Mouse (Mus musculus) thymus, postnatal 14 days (tissue): Measurements from ENCODE around the gene 1700016D06Rik.

Experiments used
- DNase-seq: peaks from one replicate; pipeline ENCODE4 v3.0.0; 2021

Gene 1700016D06Rik

DNA sequence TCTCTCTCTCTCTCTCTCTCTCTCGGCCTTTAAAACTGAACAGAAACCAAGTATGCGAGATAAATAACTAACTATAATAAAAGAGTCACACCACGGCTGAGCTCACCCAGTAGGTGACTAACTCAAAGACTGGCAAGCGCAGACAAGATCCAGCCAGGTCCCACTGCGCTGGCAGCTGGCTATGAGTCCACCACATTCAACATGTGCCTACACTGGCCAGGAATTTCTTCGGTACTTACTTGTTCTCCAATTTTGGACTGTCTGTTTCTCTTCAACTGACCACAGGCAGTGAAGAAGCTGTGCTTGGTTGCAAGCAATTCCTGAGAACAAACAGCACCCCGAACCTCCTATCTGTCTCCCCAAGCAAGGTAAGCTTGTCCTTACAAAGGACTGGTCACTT lies 67.4 kb downstream of the 1700016D06Rik start:
- no peak for DNase-seq

DNA sequence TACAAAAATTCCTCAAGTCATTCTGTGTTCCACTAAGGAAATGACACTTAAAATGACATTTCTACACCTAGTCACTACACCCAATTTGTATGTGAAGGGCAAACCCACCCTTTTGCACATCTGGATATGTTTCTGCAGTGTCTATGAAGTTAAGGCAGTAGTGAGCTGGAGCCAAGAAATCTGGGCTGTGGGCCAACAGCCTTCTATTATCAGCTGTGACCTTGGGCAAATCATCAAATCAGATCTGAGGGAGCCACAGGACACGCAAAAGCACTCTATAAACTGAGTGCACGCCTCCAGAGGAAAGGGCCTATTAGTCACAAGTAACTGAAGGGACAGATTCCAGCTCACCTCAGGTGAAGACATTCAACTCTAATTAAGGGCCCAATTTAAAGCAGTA lies 68.5 kb downstream of the 1700016D06Rik start:
- DNase-seq: no peak

DNA sequence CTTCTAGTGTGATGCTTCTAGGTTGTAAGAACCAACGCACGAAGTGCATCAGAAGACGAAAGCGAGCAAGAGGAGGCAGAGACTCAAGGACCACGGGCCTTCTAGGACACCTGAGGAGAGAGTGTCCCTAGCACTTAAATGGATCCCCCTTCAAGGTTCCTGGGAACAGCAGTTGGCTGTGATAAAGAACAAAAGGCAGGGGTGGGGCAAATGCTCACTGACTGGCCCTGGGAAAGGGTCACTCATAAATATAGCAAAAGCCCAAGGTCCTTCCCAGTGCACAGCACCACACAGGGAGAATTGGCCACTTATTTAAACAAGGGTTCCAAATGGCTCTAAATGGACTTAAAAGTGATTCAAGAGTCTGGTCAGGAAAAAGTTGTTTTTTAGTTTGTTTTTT lies 71.7 kb downstream of the 1700016D06Rik start:
- no peak for DNase-seq

DNA sequence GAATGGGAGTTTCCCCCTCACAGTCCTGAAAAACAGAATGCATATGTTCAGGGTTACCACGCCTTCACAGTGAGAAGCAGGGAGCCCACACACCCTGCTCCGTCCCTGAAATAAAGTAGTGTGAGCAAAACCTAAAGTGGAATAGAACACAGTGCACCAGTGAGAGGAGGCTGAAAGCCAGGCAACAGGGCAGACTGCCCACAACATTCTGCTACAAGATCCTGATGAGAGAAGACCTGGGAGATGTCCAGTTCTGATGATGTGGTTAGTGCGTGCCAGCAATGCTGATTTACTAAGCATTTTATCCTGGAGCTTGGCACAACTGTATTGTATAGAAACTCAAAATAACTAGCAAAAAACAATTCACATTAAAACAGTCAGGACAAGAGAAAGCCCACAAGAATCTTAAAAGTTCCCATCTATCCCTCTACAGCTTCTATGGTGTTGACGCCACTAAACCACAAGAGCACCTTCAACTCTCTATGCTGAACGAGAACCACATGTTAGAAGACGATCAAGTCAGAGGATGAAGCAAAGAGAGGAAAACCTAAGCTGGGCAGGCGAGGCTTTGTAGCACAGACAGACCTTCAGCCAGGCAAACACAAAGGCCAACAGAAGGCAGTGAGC lies 72.2 kb downstream of the 1700016D06Rik start:
- DNase-seq: no peak

DNA sequence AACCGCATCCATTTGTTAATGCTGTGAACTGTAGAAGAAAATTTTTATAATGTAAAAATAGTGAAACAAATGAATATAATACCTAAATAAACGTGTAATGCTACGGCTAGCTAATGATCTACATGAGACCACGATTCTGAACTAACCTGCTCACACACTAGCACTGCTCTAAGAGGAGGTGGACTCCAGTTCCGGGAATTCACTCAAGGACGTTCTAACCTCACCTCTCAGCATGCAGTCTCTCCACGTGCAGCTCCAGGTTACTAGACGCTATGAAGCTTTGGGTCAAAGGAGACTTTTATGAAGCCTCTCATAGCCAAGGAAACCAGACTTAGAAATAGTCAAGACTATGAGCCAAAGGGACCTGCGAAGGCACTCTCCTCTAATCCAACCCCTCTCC lies 73.1 kb downstream of the 1700016D06Rik start:
- no peak for DNase-seq

DNA sequence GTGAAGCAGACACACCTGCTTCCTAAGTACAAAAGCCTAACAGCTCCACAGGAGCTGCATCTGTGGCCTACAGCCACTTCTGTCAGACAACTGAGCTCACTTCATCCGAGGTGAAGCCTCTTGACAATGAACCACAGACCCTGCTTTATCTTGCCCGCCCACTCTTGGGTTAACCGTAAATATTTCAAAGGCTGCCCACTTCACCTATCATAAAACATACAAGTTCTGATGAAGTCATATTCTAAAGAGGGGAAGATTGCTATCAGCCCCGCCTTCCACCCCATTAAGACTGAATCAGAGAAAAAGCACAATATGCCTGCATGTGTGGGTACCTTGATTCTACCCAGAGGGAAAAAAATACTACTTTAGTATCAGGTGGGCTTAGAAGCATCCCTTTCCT lies 75.8 kb downstream of the 1700016D06Rik start:
- DNase-seq: no peak

DNA sequence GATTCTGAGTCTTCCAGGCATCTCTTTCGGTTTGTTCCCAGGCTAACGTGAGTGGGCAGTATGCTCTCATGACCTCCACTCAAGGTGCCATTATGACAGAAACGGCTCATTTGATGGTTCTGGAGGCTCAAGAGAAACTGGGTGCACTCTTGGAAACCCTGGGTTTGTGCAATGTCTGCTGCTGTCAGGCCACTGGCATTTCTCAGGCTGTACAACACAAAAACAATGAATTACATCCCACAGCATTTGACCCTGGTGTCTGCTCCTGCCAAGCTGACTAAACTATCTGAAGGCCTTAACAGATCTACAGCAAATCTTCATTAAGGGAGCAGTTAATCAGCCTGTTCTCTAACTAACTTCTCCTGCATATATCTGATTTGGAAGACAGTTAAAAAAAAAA lies 81.8 kb downstream of the 1700016D06Rik start:
- no peak for DNase-seq

DNA sequence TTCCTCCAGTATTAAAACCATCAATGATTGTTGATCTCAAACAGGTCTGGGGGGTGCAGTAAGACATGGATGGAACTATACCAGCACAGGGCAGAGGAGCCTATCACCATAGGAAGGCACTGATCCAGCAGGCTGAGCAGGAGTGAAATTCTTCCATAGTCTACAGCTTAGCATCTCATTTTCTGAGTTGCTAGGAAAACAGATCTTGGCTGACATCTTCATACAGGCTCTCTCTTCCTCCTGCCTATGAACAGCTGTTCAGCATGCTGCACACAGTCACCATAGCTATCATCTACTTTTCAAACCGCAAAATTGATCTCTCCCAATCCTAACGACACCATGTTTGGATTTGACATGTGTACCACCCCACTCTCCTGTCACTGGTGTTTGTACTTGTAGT lies 82.8 kb downstream of the 1700016D06Rik start:
- no peak for DNase-seq

DNA sequence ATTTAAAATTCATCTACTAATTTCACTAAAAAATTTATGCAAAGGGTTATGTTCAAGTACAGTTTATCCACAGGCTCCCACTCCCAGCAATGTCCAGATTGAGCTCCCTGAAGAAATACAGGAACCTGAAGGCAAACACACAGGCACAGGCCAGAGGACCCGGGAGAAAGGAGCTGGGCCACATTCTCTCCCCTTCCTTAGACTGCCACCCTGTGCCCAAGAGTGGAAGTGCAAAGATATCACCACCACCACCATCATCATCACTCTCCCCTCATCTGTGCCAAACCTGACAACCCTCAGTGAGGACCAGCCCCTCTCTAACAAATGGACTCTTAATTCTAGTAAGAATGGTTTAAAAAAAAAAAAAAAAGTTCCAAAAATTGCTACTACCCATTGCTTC lies 84.6 kb downstream of the 1700016D06Rik start:
- peak; percentile 71 for DNase-seq

DNA sequence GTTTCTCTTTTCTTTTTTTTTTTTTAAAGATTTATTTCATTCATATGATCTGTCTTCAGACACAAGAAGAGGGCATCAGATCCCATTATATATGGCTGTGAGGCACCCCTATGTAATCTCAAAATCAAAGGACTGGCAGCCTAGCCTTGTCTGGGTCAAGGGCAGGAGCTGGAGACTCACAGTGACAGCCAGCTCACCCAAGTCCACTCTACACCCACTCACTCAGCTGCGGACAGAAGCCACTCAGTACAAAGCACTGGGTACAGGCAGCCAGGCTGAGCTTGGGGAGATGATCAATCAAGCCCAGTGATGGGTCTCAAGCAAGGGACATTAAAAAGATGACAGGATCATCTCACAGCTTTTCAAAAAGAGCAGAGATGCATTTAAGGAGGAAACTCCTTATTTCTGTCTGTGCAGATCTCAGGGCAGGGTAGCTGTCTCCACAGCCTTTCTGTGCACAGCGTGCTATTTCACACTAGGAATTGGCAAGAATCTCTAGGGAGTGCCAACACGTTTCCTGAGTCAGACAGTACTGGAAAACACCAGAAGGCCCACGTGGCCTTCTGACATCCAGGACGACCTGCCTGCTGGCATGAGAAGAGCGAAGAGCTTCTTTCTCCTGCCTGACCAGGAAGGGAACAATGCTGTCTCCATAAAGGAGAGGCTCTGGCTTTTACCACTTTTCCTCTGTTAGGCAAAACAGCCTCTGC lies 86.6 kb downstream of the 1700016D06Rik start:
- no peak for DNase-seq

DNA sequence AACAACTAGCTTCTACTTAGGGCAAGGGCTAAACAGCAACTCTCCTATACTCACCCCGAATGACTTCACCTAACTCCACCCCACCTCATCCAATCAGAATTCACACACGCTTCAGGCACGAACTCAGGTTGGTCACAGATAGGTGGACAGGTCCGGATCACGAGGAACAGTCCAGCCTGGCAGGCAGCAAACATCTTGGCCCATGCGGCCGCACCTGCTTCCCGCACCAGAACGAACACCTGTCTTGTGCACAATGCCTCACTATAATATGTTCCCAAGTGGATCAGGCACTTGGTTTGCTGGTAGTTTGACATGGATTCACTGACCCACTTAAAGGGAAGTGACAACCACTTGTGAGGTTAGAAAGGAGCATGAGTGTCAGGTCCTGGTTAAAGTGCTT lies 92.0 kb downstream of the 1700016D06Rik start:
- DNase-seq: no peak
